Mouse (Mus musculus) bone marrow macrophage, adult 2 months (primary cell): ENCODE measurements around the gene Ipo5.

ENCODE experiments used
- CTCF ChIP-seq: IDR thresholded peaks from 2 replicates; pipeline ENCODE4 v1.5.1; 2012; ENCODE audit warnings: low read depth, mild to moderate bottlenecking, low read length, moderate library complexity
- POLR2A ChIP-seq: IDR thresholded peaks from 2 replicates; pipeline ENCODE4 v1.6.1; 2012; ENCODE audit warnings: mild to moderate bottlenecking, low read depth, low read length, borderline replicate concordance

GRCm38 (mm10) chr14:120952434-120952833 lies 41.4 kb downstream of the Ipo5 start:
- TF ChIP-seq CTCF, result 0 out of 2 replicates have a peak, but pooled peaks have one; percentile 13
- no peak for TF ChIP-seq POLR2A
